Mouse (Mus musculus): ENCODE measurements at regions not wholly inside any gene's neighbourhood (a gene's known extent, or its start where the extent isn't known, plus 50 kb on each side); places are given as distances from the start of the nearest gene placed in this dataset.
A peak's percentile ranks its signal among the peaks of the same experiment; 100 is the strongest.

DNA sequence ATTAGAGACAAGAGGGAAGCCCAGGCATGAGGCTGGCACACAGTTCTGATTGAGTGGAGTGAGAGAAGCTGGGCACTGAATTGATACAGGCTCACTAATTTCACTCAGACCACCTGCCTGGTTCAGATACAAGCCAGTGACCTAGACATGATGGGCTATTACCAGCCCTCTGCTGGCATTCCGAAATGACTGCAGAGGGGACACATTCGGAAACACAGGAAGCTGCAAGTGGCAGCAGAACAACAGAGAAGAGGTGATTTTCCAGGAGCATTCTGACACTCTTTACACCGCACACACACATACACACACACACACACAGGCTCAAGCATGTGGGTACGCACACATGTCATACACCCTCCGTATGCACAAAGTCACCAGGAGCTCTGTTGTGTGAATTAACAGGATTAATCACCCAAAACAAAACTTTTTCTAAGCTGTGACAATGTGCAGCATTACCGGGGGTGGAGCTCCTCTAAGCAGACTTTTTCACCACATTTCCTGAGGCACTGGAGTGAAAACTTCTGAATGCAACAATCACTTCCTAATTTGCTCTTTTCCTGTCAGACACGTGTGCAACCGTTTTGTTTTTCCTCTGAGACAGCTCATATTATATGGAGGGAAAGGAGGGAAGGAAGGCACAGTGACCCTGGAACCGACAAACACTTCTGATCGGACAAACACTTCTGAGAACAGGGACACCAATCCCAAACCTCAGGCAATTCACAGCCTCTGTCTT, 263.6 kb downstream of the Adgrl2 start:
- H3K27ac ChIP-seq (replicated peaks; ENCODE audit: low read depth, low read length), result no peak overlapping the region
- no peak for DNase-seq (ENCODE audit: low spot score)
- H3K4me1 ChIP-seq (ENCODE audit: control insufficient read depth, insufficient read depth, low read length), result peaks cover 21% of the 10 kb centered on the region
- H3K27me3 ChIP-seq (ENCODE audit: control insufficient read depth, insufficient read depth, low read length), result no peaks in the 10 kb centered on the region
- H3K36me3 ChIP-seq (ENCODE audit: control insufficient read depth, insufficient read depth, low read length), result no peaks in the 10 kb centered on the region
- H3K9ac ChIP-seq (ENCODE audit: low read depth, low read length, severe bottlenecking), result no peak overlapping the region
- peaks cover 5% of the 10 kb centered on the region; the same call in 1 of the 2 replicates for H3K9me3 ChIP-seq (ENCODE audit: control insufficient read depth, low read length)
- H3K4me2 ChIP-seq (replicated peaks; ENCODE audit: low read depth, low read length, severe bottlenecking), result no peak overlapping the region
- TF ChIP-seq POLR2A (IDR thresholded peaks at IDR 0.05; ENCODE audit: borderline replicate concordance, extremely low read depth, insufficient read depth, insufficient read length), result no peak
- 48% methylated on average over 10 of the region's 10 CpGs for WGBS
- ATAC-seq (ENCODE audit: low FRiP score, low read depth), result no peak
- no peak overlapping the region for H3K4me3 ChIP-seq (replicated peaks; ENCODE audit: low read length)

DNA sequence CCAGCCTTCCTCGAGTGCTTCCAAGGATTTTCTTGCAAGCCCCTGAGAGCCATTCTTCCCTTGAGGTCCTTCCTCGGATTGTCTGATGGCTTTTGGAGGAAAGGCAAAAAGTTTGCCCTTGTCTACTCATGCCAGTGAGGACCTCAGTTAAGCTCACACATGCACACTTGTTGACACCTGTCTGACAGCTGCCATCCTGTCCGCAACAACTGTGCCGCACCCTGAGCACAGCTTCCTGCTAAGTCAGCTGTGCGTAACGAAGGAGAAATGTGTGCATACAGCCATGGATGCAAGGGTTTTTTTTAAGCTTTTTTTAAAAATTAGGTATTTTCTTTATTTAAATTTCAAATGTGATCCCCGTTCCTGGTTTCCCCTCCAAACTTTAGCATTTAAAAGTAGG, 293.8 kb downstream of the Adgrl2 start:
- Histone ChIP-seq H3K9me3 (ENCODE audit: control insufficient read depth, low read length) (no peaks in the 10 kb centered on the region), H3K4me2 (replicated peaks; ENCODE audit: low read depth, low read length, severe bottlenecking) (no peak overlapping the region), H3K9ac (ENCODE audit: low read depth, low read length, severe bottlenecking) (no peak overlapping the region), H3K36me3 (ENCODE audit: control insufficient read depth, insufficient read depth, low read length) (no peaks in the 10 kb centered on the region), H3K27ac (replicated peaks; ENCODE audit: low read depth, low read length) (no peak overlapping the region), H3K27me3 (ENCODE audit: control insufficient read depth, insufficient read depth, low read length) (no peaks in the 10 kb centered on the region), H3K4me3 (replicated peaks; ENCODE audit: low read length) (no peak overlapping the region), H3K4me1 (ENCODE audit: control insufficient read depth, insufficient read depth, low read length) (no peaks in the 10 kb centered on the region)
- DNase-seq (ENCODE audit: low spot score) (peak; percentile 17), ATAC-seq (ENCODE audit: low FRiP score, low read depth) (no peak)
- WGBS, result 76% methylated on average over 7 of the region's 7 CpGs
- no peak for TF ChIP-seq POLR2A (IDR thresholded peaks at IDR 0.05; ENCODE audit: borderline replicate concordance, extremely low read depth, insufficient read depth, insufficient read length)

DNA sequence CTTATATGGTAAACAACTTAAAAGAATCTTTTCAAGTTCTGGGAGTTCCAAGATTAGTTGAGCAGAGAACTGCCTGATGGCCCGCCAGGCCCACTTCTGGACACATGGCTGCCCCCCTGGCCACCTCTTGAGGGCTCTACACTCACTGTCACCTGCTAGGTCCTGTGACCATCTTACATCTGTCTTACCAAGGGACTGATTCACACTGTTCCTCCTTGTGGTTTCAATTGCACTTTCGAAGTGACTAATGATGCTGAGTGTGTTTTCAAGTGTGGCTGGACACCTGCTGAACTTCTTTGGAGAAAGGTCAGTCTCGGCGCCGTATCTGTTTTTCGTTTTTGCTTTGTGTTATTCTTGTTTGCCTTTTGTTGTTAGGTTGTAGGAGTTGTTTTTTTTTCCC, 294.9 kb downstream of the Adgrl2 start:
- H3K4me1 ChIP-seq (ENCODE audit: control insufficient read depth, insufficient read depth, low read length), result no peaks in the 10 kb centered on the region
- no peaks in the 10 kb centered on the region for H3K27me3 ChIP-seq (ENCODE audit: control insufficient read depth, insufficient read depth, low read length)
- H3K27ac ChIP-seq (replicated peaks; ENCODE audit: low read depth, low read length), result no peak overlapping the region
- ATAC-seq (ENCODE audit: low FRiP score, low read depth) (no peak), DNase-seq (ENCODE audit: low spot score) (no peak)
- no peak overlapping the region for H3K4me2 ChIP-seq (replicated peaks; ENCODE audit: low read depth, low read length, severe bottlenecking)
- H3K4me3 ChIP-seq (replicated peaks; ENCODE audit: low read length), result no peak overlapping the region
- TF ChIP-seq POLR2A (IDR thresholded peaks at IDR 0.05; ENCODE audit: borderline replicate concordance, extremely low read depth, insufficient read depth, insufficient read length), result no peak
- no peaks in the 10 kb centered on the region for H3K36me3 ChIP-seq (ENCODE audit: control insufficient read depth, insufficient read depth, low read length)
- H3K9ac ChIP-seq (ENCODE audit: low read depth, low read length, severe bottlenecking), result no peak overlapping the region
- 83% methylated on average over 6 of the region's 6 CpGs for whole genome bisulfite sequencing
- H3K9me3 ChIP-seq (ENCODE audit: control insufficient read depth, low read length), result no peaks in the 10 kb centered on the region

DNA sequence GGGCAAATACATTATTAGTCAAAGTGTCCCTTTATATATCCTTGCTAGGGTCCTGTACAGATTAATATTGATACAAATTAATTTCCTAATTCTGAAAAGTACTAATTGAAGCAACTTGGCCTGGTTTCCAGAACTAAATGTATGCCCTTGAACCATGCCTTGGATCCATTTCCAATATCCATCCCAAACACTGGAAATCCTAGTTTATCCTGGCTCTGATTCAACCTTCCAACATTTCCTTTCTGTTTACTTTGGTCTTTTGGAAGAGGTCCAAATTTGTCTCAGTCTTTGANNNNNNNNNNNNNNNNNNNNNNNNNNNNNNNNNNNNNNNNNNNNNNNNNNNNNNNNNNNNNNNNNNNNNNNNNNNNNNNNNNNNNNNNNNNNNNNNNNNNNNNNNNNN, 307.2 kb downstream of the Adgrl2 start:
- ATAC-seq (ENCODE audit: low FRiP score, low read depth), result no peak
- peaks cover 5% of the 10 kb centered on the region; the same call in 1 of the 2 replicates for H3K4me1 ChIP-seq (ENCODE audit: control insufficient read depth, insufficient read depth, low read length)
- peak; percentile 57 for DNase-seq (ENCODE audit: low spot score)

GRCm38 (mm10) chr3:148682445-148682994, 307.8 kb downstream of the Adgrl2 start:
- Histone ChIP-seq H3K27me3 (ENCODE audit: control insufficient read depth, insufficient read depth, low read length) (no peaks in the 10 kb centered on the region), H3K27ac (replicated peaks; ENCODE audit: low read depth, low read length) (no peak overlapping the region), H3K4me2 (replicated peaks; ENCODE audit: low read depth, low read length, severe bottlenecking) (no peak overlapping the region), H3K9ac (ENCODE audit: low read depth, low read length, severe bottlenecking) (no peak overlapping the region), H3K4me3 (replicated peaks; ENCODE audit: low read length) (no peak overlapping the region), H3K9me3 (ENCODE audit: control insufficient read depth, low read length) (no peaks in the 10 kb centered on the region), H3K4me1 (ENCODE audit: control insufficient read depth, insufficient read depth, low read length) (peaks cover 5% of the 10 kb centered on the region; the same call in 1 of the 2 replicates), H3K36me3 (ENCODE audit: control insufficient read depth, insufficient read depth, low read length) (no peaks in the 10 kb centered on the region)
- no peak for DNase-seq (ENCODE audit: low spot score)
- WGBS, result 64% methylated on average over 6 of the region's 6 CpGs
- no peak for ATAC-seq (ENCODE audit: low FRiP score, low read depth)
- no peak for TF ChIP-seq POLR2A (IDR thresholded peaks at IDR 0.05; ENCODE audit: borderline replicate concordance, extremely low read depth, insufficient read depth, insufficient read length)

More for the DNA sequence above, 307.2 kb downstream of the Adgrl2 start:
- Histone ChIP-seq H3K27ac (replicated peaks; ENCODE audit: low read depth, low read length) (no peak overlapping the region), H3K4me3 (replicated peaks; ENCODE audit: low read length) (no peak overlapping the region), H3K36me3 (ENCODE audit: control insufficient read depth, insufficient read depth, low read length) (no peaks in the 10 kb centered on the region), H3K4me2 (replicated peaks; ENCODE audit: low read depth, low read length, severe bottlenecking) (no peak overlapping the region), H3K27me3 (ENCODE audit: control insufficient read depth, insufficient read depth, low read length) (no peaks in the 10 kb centered on the region), H3K9me3 (ENCODE audit: control insufficient read depth, low read length) (no peaks in the 10 kb centered on the region), H3K9ac (ENCODE audit: low read depth, low read length, severe bottlenecking) (no peak overlapping the region)
- no peak for TF ChIP-seq POLR2A (IDR thresholded peaks at IDR 0.05; ENCODE audit: borderline replicate concordance, extremely low read depth, insufficient read depth, insufficient read length)
